Mouse (Mus musculus) bone marrow, adult 2 months (tissue): ENCODE measurements around the gene Tsfm. TPM values are rescaled to one million over a fixed set of nuclear protein-coding genes. Genes with fewer than 3 reads are reported as not detected.
"Not testable (repeated sequence)": the region's sequence is repeated elsewhere in the genome, so short reads cannot be mapped to it uniquely, and the experiment has no call there.

Experiments used
- H3K27ac ChIP-seq: fragments of 200-500 bp; 2 replicates; pipeline ENCODE4 v1.5.1; 2012; ENCODE audit warnings: low read depth, mild to moderate bottlenecking, control low read depth, inconsistent platforms, low read length; ENCODE audit not compliant: control insufficient read depth, poor library complexity, insufficient read depth
- H3K4me1 ChIP-seq: fragments of 200-500 bp; 2 replicates; pipeline ENCODE4 v1.6.1; 2011; ENCODE audit warnings: low read length; ENCODE audit not compliant: control insufficient read depth, insufficient read depth
- H3K4me3 ChIP-seq: fragments of 200-500 bp; replicated peaks from 2 replicates; pipeline ENCODE3; 2011; ENCODE audit warnings: mild to moderate bottlenecking, low read depth, low read length, control low read depth; ENCODE audit not compliant: control insufficient read depth
- CTCF ChIP-seq: fragments of 200-500 bp; IDR thresholded peaks from 2 replicates; pipeline ENCODE4 v1.5.1; 2011; ENCODE audit warnings: low read length, control low read depth; ENCODE audit not compliant: control insufficient read depth, insufficient read depth
- POLR2A ChIP-seq: fragments of 200-500 bp; IDR thresholded peaks from 2 replicates; pipeline ENCODE4 v1.6.1; 2011; ENCODE audit warnings: low read depth, mild to moderate bottlenecking, control low read depth, low read length, borderline replicate concordance; ENCODE audit not compliant: control insufficient read depth
- WGBS: fragments of 180-500 bp; shearing (Covaris S2); methylation state at CpG from one replicate; pipeline ENCODE4 v1.1.7; 2018; 5-methylcytosine and 5-hydroxymethylcytosine counted together
- polyA plus RNA-seq: library from polyadenylated mRNA; stranded (reverse); fragments of >200 nt; gene quantifications from 2 replicates; pipeline ENCODE4 v1.2.4, GENCODE M21; 2011; ENCODE audit warnings: low replicate concordance; ENCODE audit not compliant: missing spikeins, insufficient read depth, insufficient read length

Tsfm gene
- polyA plus RNA-seq, 1 experiment = 23.6 TPM

DNA sequence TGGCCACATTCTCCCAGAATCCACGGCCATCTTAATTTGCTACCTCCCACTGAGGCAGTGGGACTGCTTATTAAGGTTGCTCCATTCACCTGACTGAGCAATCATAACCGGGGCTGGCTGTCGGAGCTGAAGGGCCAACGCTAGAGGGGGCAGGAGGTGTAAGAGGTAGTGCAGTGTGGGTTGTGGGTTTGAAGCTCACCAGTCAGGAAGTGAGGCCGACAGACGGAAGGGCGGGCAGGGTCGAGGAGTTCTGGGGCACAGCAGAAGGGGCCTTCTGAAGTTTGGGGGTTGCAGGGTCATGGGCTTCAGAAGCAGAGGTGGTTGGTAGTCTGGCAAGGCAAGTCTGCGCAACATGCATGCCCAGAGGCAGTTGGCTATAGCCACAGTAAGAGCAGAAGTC lies 44.4 kb upstream of the Tsfm start, which contains the start of gene Agap2:
Gene Agap2 (plus strand): TSS at position 205 of the 400 bp plus-strand sequence.
- TF ChIP-seq CTCF = peak; percentile 76
- peak; percentile 75; the same call in 1 of the 2 replicates for TF ChIP-seq POLR2A
- 3% methylated on average over 9 of the region's 9 CpGs for WGBS
- H3K4me1 ChIP-seq = peaks cover 5% of the 10 kb centered on the region; the same call in 1 of the 2 replicates
- H3K27ac ChIP-seq = peak within 1 kb of the TSS; percentile 35
- H3K4me3 ChIP-seq = peak within 1 kb of the TSS; percentile 87

- Histone ChIP-seq H3K4me1 (peaks cover 5% of the 10 kb centered on the region; the same call in 1 of the 2 replicates), H3K4me3 (no peak overlapping the region), H3K27ac (no peak overlapping the region)
- WGBS = 88% methylated on average over 1 of the region's 1 CpGs
- no peak for TF ChIP-seq CTCF
- TF ChIP-seq POLR2A = no peak
These were observed 43.3 kb upstream of the Tsfm start for GRCm38 (mm10) chr10:127073981-127074380.

GRCm38 (mm10) chr10:127072969-127073368 lies 42.3 kb upstream of the Tsfm start:
- 59% methylated on average over 2 of the region's 2 CpGs for WGBS
- not testable (repeated sequence) for H3K27ac ChIP-seq, H3K4me3 ChIP-seq, H3K4me1 ChIP-seq

DNA sequence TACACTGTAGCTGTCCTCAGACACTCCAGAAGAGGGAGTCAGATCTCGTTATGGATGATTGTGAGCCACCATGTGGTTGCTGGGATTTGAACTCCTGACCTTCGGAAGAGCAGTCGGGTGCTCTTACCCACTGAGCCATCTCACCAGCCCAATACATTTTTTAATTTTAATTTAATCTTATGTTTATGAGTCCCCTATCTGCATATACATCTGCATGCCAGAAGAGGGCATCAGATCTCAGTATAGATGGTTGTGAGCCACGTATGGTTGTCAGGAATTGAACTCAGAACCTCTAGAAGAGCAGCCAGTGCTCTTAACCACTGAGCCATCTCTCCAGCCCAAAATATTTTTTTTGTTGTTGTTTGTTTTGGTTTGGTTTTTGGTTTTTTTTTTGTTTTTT lies 41.6 kb upstream of the Tsfm start:
- 65% methylated on average over 4 of the region's 4 CpGs for WGBS
- H3K27ac ChIP-seq, H3K4me1 ChIP-seq, H3K4me3 ChIP-seq: not testable (repeated sequence)

DNA sequence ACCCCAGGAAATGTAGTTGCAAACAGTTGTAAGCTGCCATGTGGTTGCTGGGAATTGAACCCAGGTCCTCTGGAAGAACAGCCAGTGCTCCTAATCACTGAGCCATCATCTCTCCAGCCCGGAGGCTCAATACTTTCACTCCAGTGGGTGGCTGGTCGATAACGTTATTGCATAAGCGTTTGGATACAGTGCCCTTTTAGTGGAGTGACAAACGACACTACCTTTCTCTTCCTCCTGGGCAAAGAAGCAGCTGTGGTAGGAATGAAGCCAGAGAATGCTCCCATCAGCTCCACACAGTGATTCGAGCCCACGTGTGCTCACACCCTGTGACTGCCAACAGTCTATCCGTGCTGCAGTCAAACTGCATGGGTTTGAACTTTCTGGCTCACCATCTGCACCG lies 40.6 kb upstream of the Tsfm start:
- Histone ChIP-seq H3K4me1 (peaks cover 5% of the 10 kb centered on the region; the same call in 1 of the 2 replicates), H3K4me3 (no peak overlapping the region)
- TF ChIP-seq POLR2A (no peak), CTCF (no peak)

GRCm38 (mm10) chr10:127070190-127071121 lies 39.8 kb upstream of the Tsfm start, which contains the start of gene Tspan31:
TSS of gene Tspan31 (minus strand) at chr10:127070264.
- Histone ChIP-seq H3K27ac (no peak within 1 kb of the TSS), H3K4me1 (peaks cover 5% of the 10 kb centered on the region; the same call in 1 of the 2 replicates), H3K4me3 (peak within 1 kb of the TSS; percentile 46)
- under 1% methylated on average over 36 of the region's 36 CpGs for WGBS
- no peak for TF ChIP-seq POLR2A
- TF ChIP-seq CTCF = no peak

More for the DNA sequence above, 40.6 kb upstream of the Tsfm start:
- 49% methylated on average over 9 of the region's 9 CpGs for WGBS
- H3K27ac ChIP-seq = no peak overlapping the region

- TF ChIP-seq POLR2A = no peak
- no peak for TF ChIP-seq CTCF
- Histone ChIP-seq H3K27ac (no peak overlapping the region), H3K4me1 (peaks cover 5% of the 10 kb centered on the region; the same call in 1 of the 2 replicates), H3K4me3 (peak overlapping the region; percentile 46)
- WGBS = 13% methylated on average over 30 of the region's 30 CpGs
These were observed 38.9 kb upstream of the Tsfm start for GRCm38 (mm10) chr10:127069281-127070189.

- Histone ChIP-seq H3K4me1 (peaks cover 5% of the 10 kb centered on the region; the same call in 1 of the 2 replicates), H3K4me3 (no peak overlapping the region), H3K27ac (no peak overlapping the region)
- WGBS = 36% methylated on average over 9 of the region's 9 CpGs
- TF ChIP-seq POLR2A (no peak), CTCF (no peak)
These were observed 37.9 kb upstream of the Tsfm start for GRCm38 (mm10) chr10:127068360-127069038.
